Mouse (Mus musculus) stomach, embryonic 14.5 days (tissue): ENCODE data around the gene Zbtb43. TPM values are rescaled to one million over a fixed set of nuclear protein-coding genes. Genes with fewer than 3 reads are reported as not detected.

Experiments
- ATAC-seq: fragments of 200-750 bp; cut with Nextera tagmentation; 2 replicates; pipeline ENCODE4 v1.8.0; 2017; ENCODE audit warnings: low read depth, moderate TSS enrichment; ENCODE audit not compliant: insufficient number of reproducible peaks, insufficient read depth, low FRiP score
- H3K27ac ChIP-seq: fragments of 300-500 bp; sonication (generic); 2 replicates; pipeline ENCODE4 v1.5.1; 2014; ENCODE audit warnings: mild to moderate bottlenecking, low read length, moderate library complexity, mixed read lengths
- H3K27me3 ChIP-seq: fragments of 300-500 bp; sonication (generic); 2 replicates; pipeline ENCODE4 v1.6.1; 2014; ENCODE audit warnings: low read length, control low read depth, mixed read lengths; ENCODE audit not compliant: control insufficient read depth, insufficient read depth
- H3K36me3 ChIP-seq: fragments of 300-500 bp; sonication (generic); 2 replicates; pipeline ENCODE4 v1.6.1; 2014; ENCODE audit warnings: mild to moderate bottlenecking, control low read depth, low read length, moderate library complexity, mixed read lengths; ENCODE audit not compliant: control insufficient read depth, insufficient read depth
- H3K4me1 ChIP-seq: fragments of 300-500 bp; sonication (generic); 2 replicates; pipeline ENCODE4 v1.6.1; 2014; ENCODE audit warnings: low read length, control low read depth, mixed read lengths; ENCODE audit not compliant: control insufficient read depth, insufficient read depth
- H3K4me2 ChIP-seq: fragments of 300-500 bp; sonication (generic); replicated peaks from 2 replicates; pipeline ENCODE4 v1.6.1; 2014; ENCODE audit warnings: low read depth, low read length, control low read depth
- H3K4me3 ChIP-seq: fragments of 300-500 bp; sonication (generic); 2 replicates; pipeline ENCODE4 v1.5.1; 2014; ENCODE audit warnings: low read depth, low read length, control low read depth
- H3K9ac ChIP-seq: fragments of 300-500 bp; sonication (generic); replicated peaks from 2 replicates; pipeline ENCODE4 v1.6.1; 2014; ENCODE audit warnings: low read depth, mild to moderate bottlenecking, control low read depth, low read length, moderate library complexity, mixed read lengths
- H3K9me3 ChIP-seq: fragments of 300-500 bp; sonication (generic); 2 replicates; pipeline ENCODE4 v1.6.1; 2016; ENCODE audit warnings: low read depth, low read length, control low read depth; ENCODE audit not compliant: control insufficient read depth
- WGBS: fragments of 180-500 bp; shearing (Covaris S2); extraction: QIAGEN DNeasy Blood & Tissue Kit; methylation state at CpG from one replicate; pipeline ENCODE4 v1.1.7; 2014; 5-methylcytosine and 5-hydroxymethylcytosine counted together
- polyA plus RNA-seq: library from polyadenylated mRNA; unstranded; fragments of >200 nt; fragmentation: Nextera tagmentation; extraction: Ambion mirVana; gene quantifications from 2 replicates; pipeline ENCODE4 v1.2.1, GENCODE M21; 2014

The Zbtb43 gene
- polyA plus RNA-seq, 1 experiment from 2014 or later = 17.6 TPM

DNA sequence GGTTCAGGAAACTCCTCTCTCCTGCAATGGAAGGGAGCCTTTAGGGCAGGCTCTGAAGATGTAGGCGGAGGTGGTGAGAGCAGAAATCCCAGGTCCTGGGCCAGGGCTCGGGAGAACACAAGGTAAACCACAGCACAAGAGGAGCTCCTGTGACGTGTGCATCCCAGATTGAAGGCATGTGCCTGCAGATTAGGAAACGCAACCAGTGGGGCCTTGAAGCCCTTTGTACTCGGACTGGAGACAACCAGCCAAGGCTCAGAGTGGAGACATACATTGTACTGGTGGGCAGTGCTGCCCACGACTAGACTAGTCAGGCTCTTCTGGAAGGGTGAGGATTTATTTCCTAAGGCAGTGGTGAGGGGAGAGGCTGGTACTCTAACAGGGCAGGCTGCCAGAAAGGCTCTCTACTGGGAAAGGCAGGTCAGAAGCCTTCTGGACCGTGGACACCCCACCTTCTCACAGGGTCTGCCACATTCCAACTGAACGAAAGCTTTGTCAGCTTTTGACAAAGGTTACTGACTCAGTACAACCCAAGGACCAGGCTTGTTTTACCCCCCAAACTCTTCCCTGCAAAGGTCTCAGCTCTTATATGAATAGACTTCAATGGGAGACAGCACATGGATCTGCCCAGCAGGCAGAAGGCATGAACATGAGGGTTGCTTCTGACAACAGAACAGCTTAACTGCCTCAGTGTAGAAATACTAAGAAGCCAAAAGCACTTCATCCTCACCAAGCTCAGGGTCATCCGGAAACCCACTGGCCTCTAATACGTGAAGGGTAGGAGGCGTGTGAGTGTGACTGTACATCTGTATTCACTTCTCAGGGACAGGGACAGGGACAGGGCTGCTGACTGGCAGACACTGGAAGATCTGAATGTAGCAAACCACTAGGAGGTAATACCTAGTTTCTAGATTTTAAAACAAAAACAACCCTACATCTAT lies 17.1 kb downstream of the Zbtb43 start:
- 83% methylated on average over 11 of the region's 11 CpGs for WGBS
- Histone ChIP-seq H3K36me3 (peaks cover 57% of the 10 kb centered on the region), H3K27ac (no peak overlapping the region), H3K27me3 (no peaks in the 10 kb centered on the region), H3K9ac (no peak overlapping the region), H3K9me3 (no peaks in the 10 kb centered on the region), H3K4me2 (no peak overlapping the region), H3K4me3 (no peak overlapping the region), H3K4me1 (no peaks in the 10 kb centered on the region)
- ATAC-seq = no peak

GRCm38 (mm10) chr2:33449119-33449873 lies 19.1 kb downstream of the Zbtb43 start:
- no peak for ATAC-seq
- H3K27ac ChIP-seq = no peak overlapping the region
- WGBS = 90% methylated on average over 22 of the region's 22 CpGs

GRCm38 (mm10) chr2:33446796-33447195 lies 21.6 kb downstream of the Zbtb43 start:
- Histone ChIP-seq H3K27me3 (no peaks in the 10 kb centered on the region), H3K4me3 (no peak overlapping the region), H3K36me3 (peaks cover 24% of the 10 kb centered on the region; the same call in 1 of the 2 replicates), H3K4me2 (no peak overlapping the region), H3K9ac (no peak overlapping the region), H3K27ac (no peak overlapping the region), H3K9me3 (no peaks in the 10 kb centered on the region), H3K4me1 (no peaks in the 10 kb centered on the region)
- no peak for ATAC-seq
- 59% methylated on average over 1 of the region's 1 CpGs for WGBS

More at GRCm38 (mm10) chr2:33449119-33449873, 19.1 kb downstream of the Zbtb43 start:
- Histone ChIP-seq H3K4me1 (no peaks in the 10 kb centered on the region), H3K9ac (no peak overlapping the region), H3K4me2 (no peak overlapping the region), H3K9me3 (no peaks in the 10 kb centered on the region), H3K4me3 (no peak overlapping the region), H3K36me3 (peaks cover 44% of the 10 kb centered on the region), H3K27me3 (no peaks in the 10 kb centered on the region)

GRCm38 (mm10) chr2:33445741-33446140 lies 22.6 kb downstream of the Zbtb43 start:
- no peaks in the 10 kb centered on the region for H3K4me1 ChIP-seq
- H3K4me3 ChIP-seq = no peak overlapping the region
- no peak overlapping the region for H3K9ac ChIP-seq
- no peaks in the 10 kb centered on the region for H3K27me3 ChIP-seq
- no peak for ATAC-seq
- peaks cover 17% of the 10 kb centered on the region; the same call in 1 of the 2 replicates for H3K36me3 ChIP-seq
- H3K9me3 ChIP-seq = no peaks in the 10 kb centered on the region
- no peak overlapping the region for H3K27ac ChIP-seq
- no peak overlapping the region for H3K4me2 ChIP-seq
- WGBS = 90% methylated on average over 5 of the region's 5 CpGs

DNA sequence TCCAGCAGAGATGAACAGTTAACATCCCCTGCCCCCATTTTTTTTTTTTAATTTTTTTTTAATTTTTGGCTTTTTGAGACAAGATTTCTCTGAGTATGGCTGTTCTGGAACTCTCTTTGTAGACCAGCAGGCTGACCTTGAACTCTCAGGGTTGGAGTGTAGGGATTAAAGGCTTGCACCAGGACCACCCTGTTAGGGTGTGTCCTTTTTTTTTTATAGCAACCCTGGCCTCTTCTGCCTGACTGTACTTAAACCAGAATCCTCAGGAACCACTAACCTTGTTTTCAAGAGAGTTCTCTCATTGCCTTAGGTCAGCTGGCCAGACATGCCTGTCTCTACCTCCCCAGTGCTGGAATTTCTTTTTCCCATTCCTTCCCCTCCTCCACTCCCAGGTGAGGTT lies 23.5 kb downstream of the Zbtb43 start:
- H3K4me2 ChIP-seq = no peak overlapping the region
- peaks cover 9% of the 10 kb centered on the region; the same call in 1 of the 2 replicates for H3K36me3 ChIP-seq
- peaks cover under 1% of the 10 kb centered on the region; the same call in 1 of the 2 replicates for H3K4me1 ChIP-seq
- no peak for ATAC-seq
- H3K4me3 ChIP-seq = no peak overlapping the region
- H3K27me3 ChIP-seq = no peaks in the 10 kb centered on the region
- H3K27ac ChIP-seq = no peak overlapping the region
- H3K9ac ChIP-seq = no peak overlapping the region
- H3K9me3 ChIP-seq = no peaks in the 10 kb centered on the region

DNA sequence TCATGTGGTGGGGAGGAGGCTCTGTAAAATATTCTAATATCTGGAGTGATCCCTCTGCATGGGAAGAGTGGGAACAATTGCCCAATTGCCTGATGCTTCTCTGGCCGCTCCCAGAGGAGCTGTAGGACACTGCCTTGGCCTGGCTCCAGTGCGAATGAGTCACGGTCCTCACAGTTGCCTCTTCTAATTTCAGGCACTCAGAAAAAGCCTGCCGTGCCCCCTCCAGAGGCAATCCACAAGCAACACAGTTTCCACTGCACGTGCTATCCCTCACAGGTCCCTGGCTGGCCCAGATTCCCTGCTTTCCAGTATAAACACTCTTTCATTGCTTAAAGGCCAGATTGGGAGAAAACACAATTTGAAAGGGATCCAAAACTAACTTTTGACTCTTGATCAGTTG lies 24.0 kb downstream of the Zbtb43 start:
- Histone ChIP-seq H3K27me3 (no peaks in the 10 kb centered on the region), H3K27ac (no peak overlapping the region), H3K9ac (no peak overlapping the region), H3K4me1 (peaks cover 5% of the 10 kb centered on the region; the same call in 1 of the 2 replicates), H3K4me3 (no peak overlapping the region), H3K4me2 (no peak overlapping the region), H3K9me3 (no peaks in the 10 kb centered on the region), H3K36me3 (peaks cover 6% of the 10 kb centered on the region; the same call in 1 of the 2 replicates)
- WGBS = 47% methylated on average over 5 of the region's 5 CpGs
- ATAC-seq = no peak

- no peak overlapping the region for H3K27ac ChIP-seq
- H3K36me3 ChIP-seq = no peaks in the 10 kb centered on the region
- peaks cover 5% of the 10 kb centered on the region; the same call in 1 of the 2 replicates for H3K4me1 ChIP-seq
- H3K9me3 ChIP-seq = no peaks in the 10 kb centered on the region
- WGBS = 57% methylated on average over 4 of the region's 4 CpGs
- H3K9ac ChIP-seq = no peak overlapping the region
- H3K27me3 ChIP-seq = no peaks in the 10 kb centered on the region
- ATAC-seq = no peak
- no peak overlapping the region for H3K4me2 ChIP-seq
- no peak overlapping the region for H3K4me3 ChIP-seq
Measured at GRCm38 (mm10) chr2:33442701-33443100, 25.7 kb downstream of the Zbtb43 start.

DNA sequence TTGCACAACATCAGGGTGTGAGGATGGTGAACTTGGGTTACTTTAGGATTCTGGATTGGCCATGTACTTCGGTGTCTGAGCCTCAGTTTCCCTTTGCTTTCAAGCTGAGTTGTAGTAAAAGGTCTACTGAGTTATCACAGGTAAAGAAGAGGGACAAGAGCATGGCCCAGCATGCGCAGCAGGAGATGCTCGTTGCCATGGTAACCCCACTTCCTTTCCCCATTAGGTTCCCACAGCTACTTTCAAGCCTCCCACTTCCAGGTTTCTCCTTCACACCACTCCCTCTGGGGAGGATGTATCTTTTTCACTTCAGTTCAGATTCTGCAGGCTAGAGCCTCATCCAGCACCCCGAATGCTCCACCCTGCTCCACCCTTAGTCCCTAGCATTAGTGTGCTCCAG lies 27.5 kb downstream of the Zbtb43 start:
- WGBS = 37% methylated on average over 4 of the region's 4 CpGs
- Histone ChIP-seq H3K9me3 (no peaks in the 10 kb centered on the region), H3K4me3 (no peak overlapping the region), H3K36me3 (no peaks in the 10 kb centered on the region), H3K9ac (no peak overlapping the region), H3K27ac (no peak overlapping the region), H3K4me1 (peaks cover 10% of the 10 kb centered on the region; the same call in 1 of the 2 replicates), H3K27me3 (no peaks in the 10 kb centered on the region), H3K4me2 (no peak overlapping the region)
- ATAC-seq = no peak
